Mouse (Mus musculus): ENCODE data around the gene Ccdc27.

- TF ChIP-seq GATA1 (IDR thresholded peaks at IDR 0.05; ENCODE audit: low read length) = no peak
- TF ChIP-seq TAL1 (IDR thresholded peaks at IDR 0.05; ENCODE audit: low read length) = no peak
Observed at GRCm38 (mm10) chr4:154064827-154065773, 22.6 kb upstream of the Ccdc27 start.
